Mouse (Mus musculus) ovary, postnatal 14 days (tissue): ENCODE measurements at regions not wholly inside any gene's neighbourhood (a gene's known extent, or its start where the extent isn't known, plus 50 kb on each side); places are given as distances from the start of the nearest gene placed in this dataset.

ENCODE experiments used
- DNase-seq: peaks from one replicate; pipeline ENCODE4 v3.0.0; 2022; ENCODE audit warnings: low spot score

GRCm38 (mm10) chr7:119250381-119250780, 66.0 kb upstream of the Gpr139 start:
- no peak for DNase-seq

DNA sequence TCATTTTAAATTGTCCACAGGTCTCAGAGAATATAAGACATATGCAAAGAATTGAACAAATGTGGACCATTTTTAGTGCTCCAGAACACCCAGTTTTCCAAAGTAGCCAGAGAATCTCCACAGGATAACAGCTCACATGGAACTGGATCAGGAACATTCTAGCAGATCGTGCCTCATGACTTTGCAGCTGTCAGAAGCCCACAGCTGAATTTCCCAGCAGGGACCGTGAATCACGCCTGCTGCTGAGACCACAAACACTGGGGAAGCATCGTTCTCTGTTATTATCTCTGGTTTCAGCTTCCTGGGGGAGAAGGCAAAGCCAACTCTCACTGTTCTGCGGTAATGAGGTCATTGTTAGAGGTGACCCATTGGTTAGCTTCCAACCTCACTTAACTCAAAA, 60.4 kb upstream of the Gpr139 start:
- DNase-seq: no peak

GRCm38 (mm10) chr7:119236343-119236742, 51.9 kb upstream of the Gpr139 start:
- DNase-seq: no peak
